Mouse (Mus musculus) heart, postnatal 0 days (tissue): ENCODE results near the gene Nup107. TPM values are rescaled to one million over a fixed set of nuclear protein-coding genes. Genes with fewer than 3 reads are reported as not detected.

Source experiments
- ATAC-seq: fragments of 200-750 bp; cut with Nextera tagmentation; 2 replicates; pipeline ENCODE4 v1.8.0; 2017; ENCODE audit warnings: low read depth, moderate number of reproducible peaks, moderate library complexity; ENCODE audit not compliant: insufficient read depth
- DNase-seq: peaks from one replicate; pipeline ENCODE4 v3.0.0-alpha.2; 2016; ENCODE audit warnings: low spot score
- H3K27ac ChIP-seq: fragments of 300-500 bp; sonication (generic); 2 replicates; pipeline ENCODE4 v1.5.1; 2014; ENCODE audit warnings: low read depth, mild to moderate bottlenecking
- H3K27me3 ChIP-seq: fragments of 300-500 bp; sonication (generic); 2 replicates; pipeline ENCODE4 v1.6.1; 2014; ENCODE audit warnings: low read length, mixed read lengths; ENCODE audit not compliant: control insufficient read depth, insufficient read depth
- H3K36me3 ChIP-seq: fragments of 300-500 bp; sonication (generic); replicated peaks from 2 replicates; pipeline ENCODE4 v1.6.1; 2014; ENCODE audit warnings: low read length, mixed read lengths; ENCODE audit not compliant: control insufficient read depth, insufficient read depth
- H3K4me1 ChIP-seq: fragments of 300-500 bp; sonication (generic); 2 replicates; pipeline ENCODE4 v1.6.1; 2014; ENCODE audit warnings: antibody characterized with exemption; ENCODE audit not compliant: control insufficient read depth, insufficient read depth
- H3K4me2 ChIP-seq: fragments of 300-500 bp; sonication (generic); 2 replicates; pipeline ENCODE4 v1.6.1; 2014; ENCODE audit warnings: low read depth, mild to moderate bottlenecking, low read length, moderate library complexity
- H3K4me3 ChIP-seq: fragments of 300-500 bp; sonication (generic); 2 replicates; pipeline ENCODE4 v1.5.1; 2014; ENCODE audit warnings: low read depth, low read length
- H3K9ac ChIP-seq: fragments of 300-500 bp; sonication (generic); replicated peaks from 2 replicates; pipeline ENCODE4 v1.6.1; 2014; ENCODE audit warnings: low read depth, low read length, mixed read lengths
- H3K9me3 ChIP-seq: fragments of 300-500 bp; sonication (generic); replicated peaks from 2 replicates; pipeline ENCODE4 v1.6.1; 2016; ENCODE audit warnings: low read length; ENCODE audit not compliant: control insufficient read depth
- CTCF ChIP-seq: IDR thresholded peaks from 2 replicates; pipeline ENCODE4 v1.5.1; 2016; ENCODE audit warnings: antibody characterized with exemption, control low read depth, low read depth
- EP300 ChIP-seq: IDR thresholded peaks from 2 replicates; pipeline ENCODE4 v1.6.1; 2016; ENCODE audit warnings: antibody characterized with exemption, low read depth
- whole genome bisulfite sequencing: fragments of 180-500 bp; shearing (Covaris S2); extraction: QIAGEN DNeasy Blood & Tissue Kit; methylation state at CpG from one replicate; pipeline ENCODE4 v1.1.7; 2014; 5-methylcytosine and 5-hydroxymethylcytosine counted together
- polyA plus RNA-seq: library from polyadenylated mRNA; unstranded; fragments of >200 nt; fragmentation: Nextera tagmentation; extraction: Ambion mirVana; gene quantifications from 2 replicates; pipeline ENCODE4 v1.2.1, GENCODE M21; 2015
- total RNA-seq: library from RNA; depleted of rRNA; stranded (reverse); fragments of >200 nt; gene quantifications from 2 replicates; pipeline ENCODE4 v1.2.3, GENCODE M21; 2014; ENCODE audit warnings: low replicate concordance

Gene Nup107
- total and polyA plus RNA-seq, 2 experiments from 2014 or later, result 18.6 to 23.6 TPM

DNA sequence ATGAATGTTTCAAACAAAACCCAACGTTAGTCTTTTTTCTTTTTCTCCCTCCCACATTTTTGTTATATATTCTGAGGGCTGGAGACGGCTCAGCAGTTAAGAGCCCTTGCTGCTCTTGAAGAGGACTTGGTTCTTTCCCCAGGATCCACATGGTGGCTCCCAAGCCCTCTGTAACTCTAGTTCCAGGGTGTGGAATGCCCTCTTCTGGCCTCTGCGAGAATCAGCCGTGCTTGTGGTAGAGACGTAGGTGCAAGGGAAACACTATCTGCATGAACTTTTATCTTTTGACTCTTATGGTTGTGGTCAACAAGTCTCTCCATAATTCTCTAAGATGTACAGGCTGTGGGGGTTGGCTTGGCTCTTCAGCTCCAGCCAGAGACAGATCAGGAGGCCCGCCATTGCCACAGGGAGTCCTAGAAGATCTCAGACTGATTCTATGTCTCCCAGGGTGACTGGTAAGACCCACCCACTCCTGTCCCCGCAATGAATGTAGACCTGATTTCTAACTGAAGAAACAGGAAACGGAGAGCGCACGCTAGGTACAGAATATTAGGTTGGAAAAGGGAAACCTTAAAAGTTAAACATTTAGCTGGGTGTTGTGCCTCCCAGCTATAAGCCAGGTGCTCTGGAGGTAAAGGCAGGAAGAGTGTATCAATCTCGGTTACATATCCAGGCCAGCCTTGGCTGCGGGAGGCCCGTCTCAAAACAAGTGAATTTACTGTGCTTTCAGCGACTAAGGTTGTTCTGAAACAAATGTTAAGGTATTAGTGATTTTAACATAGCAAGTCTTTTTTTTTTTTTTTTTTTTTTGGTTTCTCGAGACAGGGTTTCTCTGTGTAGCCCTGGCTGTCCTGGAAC lies 61.0 kb downstream of the Nup107 start:
- H3K4me3 ChIP-seq, result no peak overlapping the region
- H3K4me1 ChIP-seq, result no peaks in the 10 kb centered on the region
- no peaks in the 10 kb centered on the region for H3K27me3 ChIP-seq
- DNase-seq, result peak; percentile 77
- no peak overlapping the region for H3K27ac ChIP-seq
- no peaks in the 10 kb centered on the region for H3K36me3 ChIP-seq
- H3K9me3 ChIP-seq, result no peaks in the 10 kb centered on the region
- TF ChIP-seq CTCF, result peak; percentile 82
- no peak for TF ChIP-seq EP300
- H3K9ac ChIP-seq, result no peak overlapping the region
- no peak overlapping the region for H3K4me2 ChIP-seq
- WGBS, result 49% methylated on average over 14 of the region's 15 CpGs
- ATAC-seq, result peak; percentile 82

GRCm38 (mm10) chr10:117730637-117731203 lies 61.8 kb downstream of the Nup107 start:
- 87% methylated on average over 12 of the region's 12 CpGs for WGBS
- ATAC-seq, result no peak

DNA sequence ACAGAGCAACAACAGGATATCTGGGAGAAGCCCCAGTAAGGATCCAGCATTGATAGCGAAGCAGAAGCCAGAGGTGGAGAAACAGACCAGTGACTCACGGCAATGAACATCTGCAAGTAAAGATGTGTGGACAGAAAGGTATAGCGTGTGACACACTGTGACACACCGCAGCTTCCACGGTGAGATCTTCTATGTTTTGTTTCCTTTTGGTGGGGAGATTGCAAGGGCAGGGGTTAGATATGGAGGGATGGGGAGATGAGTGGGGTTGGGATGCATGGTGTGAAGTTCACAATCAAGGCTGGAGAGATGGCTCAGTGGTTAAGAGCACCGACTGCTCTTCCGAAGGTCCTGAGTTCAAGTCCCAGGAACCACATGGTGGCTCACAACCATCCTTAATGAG lies 62.4 kb downstream of the Nup107 start:
- DNase-seq (no peak), ATAC-seq (no peak)
- Histone ChIP-seq H3K4me1 (no peaks in the 10 kb centered on the region), H3K4me3 (no peak overlapping the region), H3K36me3 (no peaks in the 10 kb centered on the region), H3K27me3 (no peaks in the 10 kb centered on the region), H3K4me2 (no peak overlapping the region), H3K27ac (no peak overlapping the region), H3K9ac (no peak overlapping the region), H3K9me3 (no peaks in the 10 kb centered on the region)
- TF ChIP-seq CTCF, result no peak
- TF ChIP-seq EP300, result no peak
- 85% methylated on average over 7 of the region's 7 CpGs for WGBS

More at GRCm38 (mm10) chr10:117730637-117731203, 61.8 kb downstream of the Nup107 start:
- no peaks in the 10 kb centered on the region for H3K9me3 ChIP-seq
- no peak overlapping the region for H3K4me3 ChIP-seq
- H3K4me2 ChIP-seq, result no peak overlapping the region
- no peak for TF ChIP-seq EP300
- TF ChIP-seq CTCF, result no peak
- no peaks in the 10 kb centered on the region for H3K27me3 ChIP-seq
- H3K36me3 ChIP-seq, result no peaks in the 10 kb centered on the region
- no peak for DNase-seq
- no peaks in the 10 kb centered on the region for H3K4me1 ChIP-seq
- H3K9ac ChIP-seq, result no peak overlapping the region
- no peak overlapping the region for H3K27ac ChIP-seq

GRCm38 (mm10) chr10:117729139-117729814 lies 63.2 kb downstream of the Nup107 start:
- ATAC-seq (no peak), DNase-seq (no peak)
- no peak overlapping the region for H3K4me3 ChIP-seq
- TF ChIP-seq EP300 (no peak), CTCF (no peak)
- no peaks in the 10 kb centered on the region for H3K36me3 ChIP-seq
- H3K27ac ChIP-seq, result no peak overlapping the region
- H3K27me3 ChIP-seq, result no peaks in the 10 kb centered on the region
- no peaks in the 10 kb centered on the region for H3K9me3 ChIP-seq
- H3K9ac ChIP-seq, result no peak overlapping the region
- WGBS, result 47% methylated on average over 11 of the region's 11 CpGs
- H3K4me2 ChIP-seq, result no peak overlapping the region
- H3K4me1 ChIP-seq, result no peaks in the 10 kb centered on the region

DNA sequence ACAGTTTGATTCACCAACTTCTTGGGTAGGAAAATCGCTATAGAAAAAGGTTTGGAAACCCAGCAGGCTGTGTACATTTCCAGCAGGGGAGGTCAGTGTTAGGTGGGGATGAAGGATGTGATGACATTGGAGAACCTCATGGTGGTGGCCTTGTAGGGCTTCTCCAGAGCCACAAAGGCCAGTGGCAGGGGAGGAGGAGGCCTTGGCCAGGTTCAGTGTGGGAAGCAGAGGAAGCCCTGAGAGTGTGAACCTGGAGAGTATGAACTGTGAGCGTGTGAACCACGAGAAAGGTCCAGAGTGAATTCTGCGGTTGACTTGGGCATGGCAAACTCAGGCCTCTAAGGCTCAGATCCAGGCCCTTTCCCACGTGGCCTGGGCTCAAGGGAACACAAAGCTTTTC lies 63.9 kb downstream of the Nup107 start:
- no peaks in the 10 kb centered on the region for H3K9me3 ChIP-seq
- 78% methylated on average over 5 of the region's 5 CpGs for WGBS
- DNase-seq, result no peak
- H3K36me3 ChIP-seq, result no peaks in the 10 kb centered on the region
- TF ChIP-seq CTCF (no peak), EP300 (no peak)
- H3K27me3 ChIP-seq, result no peaks in the 10 kb centered on the region
- no peak overlapping the region for H3K27ac ChIP-seq
- H3K4me1 ChIP-seq, result no peaks in the 10 kb centered on the region
- H3K4me2 ChIP-seq, result no peak overlapping the region
- ATAC-seq, result no peak
- H3K4me3 ChIP-seq, result no peak overlapping the region
- no peak overlapping the region for H3K9ac ChIP-seq
